Mouse (Mus musculus) heart, embryonic 14.5 days (tissue): Measurements from ENCODE around the gene Heg1. TPM values are rescaled to one million over a fixed set of nuclear protein-coding genes. Genes with fewer than 3 reads are reported as not detected.

Experiments
- ATAC-seq: fragments of 200-750 bp; cut with Nextera tagmentation; 2 replicates; pipeline ENCODE4 v1.8.0; 2017; ENCODE audit warnings: low read depth, moderate TSS enrichment; ENCODE audit not compliant: insufficient number of reproducible peaks, insufficient read depth, low FRiP score
- H3K27ac ChIP-seq, 2 experiments: fragments of 200-500 bp in 1 of 2; fragments of 300-500 bp in 1 of 2; sonication (generic) in 1 of 2; replicated peaks in 1 of 2; 2 replicates each; pipeline ENCODE4 v1.5.1; 2012 to 2014; ENCODE audit warnings: low read depth in 2 of 2, low read length in 2 of 2, control low read depth in 1 of 2, mild to moderate bottlenecking in 1 of 2, mixed read lengths in 1 of 2; ENCODE audit not compliant: control insufficient read depth in 1 of 2, insufficient read depth in 1 of 2
- H3K27me3 ChIP-seq: fragments of 300-500 bp; sonication (generic); 2 replicates; pipeline ENCODE4 v1.6.1; 2014; ENCODE audit warnings: mild to moderate bottlenecking, low read length, control low read depth; ENCODE audit not compliant: control insufficient read depth, insufficient read depth
- H3K36me3 ChIP-seq: fragments of 300-500 bp; sonication (generic); 2 replicates; pipeline ENCODE4 v1.6.1; 2014; ENCODE audit warnings: mild to moderate bottlenecking, control low read depth, low read length, mixed read lengths; ENCODE audit not compliant: control insufficient read depth, insufficient read depth
- H3K4me1 ChIP-seq, 2 experiments: fragments of 200-500 bp in 1 of 2; fragments of 300-500 bp in 1 of 2; sonication (generic) in 1 of 2; 2 replicates each; pipeline ENCODE4 v1.6.1; 2012 to 2014; ENCODE audit warnings: low read length in 2 of 2, control low read depth in 1 of 2, mixed read lengths in 1 of 2; ENCODE audit not compliant: control insufficient read depth in 2 of 2, insufficient read depth in 2 of 2
- H3K4me2 ChIP-seq: fragments of 300-500 bp; sonication (generic); 2 replicates; pipeline ENCODE4 v1.6.1; 2014; ENCODE audit warnings: mild to moderate bottlenecking, low read length
- H3K4me3 ChIP-seq, 2 experiments: fragments of 200-500 bp in 1 of 2; fragments of 300-500 bp in 1 of 2; sonication (generic) in 1 of 2; 2 replicates each; pipeline ENCODE4 v1.5.1; 2012 to 2014; ENCODE audit warnings: low read length in 2 of 2, mild to moderate bottlenecking in 2 of 2, control low read depth in 1 of 2, low read depth in 1 of 2, moderate library complexity in 1 of 2; ENCODE audit not compliant: control insufficient read depth in 1 of 2, insufficient read depth in 1 of 2
- H3K9ac ChIP-seq: fragments of 300-500 bp; sonication (generic); 2 replicates; pipeline ENCODE4 v1.6.1; 2014; ENCODE audit warnings: mild to moderate bottlenecking, low read length
- H3K9me3 ChIP-seq: fragments of 300-500 bp; sonication (generic); 2 replicates; pipeline ENCODE4 v1.6.1; 2016; ENCODE audit warnings: low read length, control low read depth; ENCODE audit not compliant: control insufficient read depth
- WGBS: fragments of 180-500 bp; shearing (Covaris S2); extraction: QIAGEN DNeasy Blood & Tissue Kit; methylation state at CpG from one replicate; pipeline ENCODE4 v1.1.7; 2014; 5-methylcytosine and 5-hydroxymethylcytosine counted together
- polyA plus RNA-seq: library from polyadenylated mRNA; unstranded; fragments of >200 nt; fragmentation: Nextera tagmentation; extraction: Ambion mirVana; gene quantifications from 2 replicates; pipeline ENCODE4 v1.2.1, GENCODE M21; 2014

The Heg1 gene
- polyA plus RNA-seq, 1 experiment from 2014 or later: 40.5 TPM

DNA sequence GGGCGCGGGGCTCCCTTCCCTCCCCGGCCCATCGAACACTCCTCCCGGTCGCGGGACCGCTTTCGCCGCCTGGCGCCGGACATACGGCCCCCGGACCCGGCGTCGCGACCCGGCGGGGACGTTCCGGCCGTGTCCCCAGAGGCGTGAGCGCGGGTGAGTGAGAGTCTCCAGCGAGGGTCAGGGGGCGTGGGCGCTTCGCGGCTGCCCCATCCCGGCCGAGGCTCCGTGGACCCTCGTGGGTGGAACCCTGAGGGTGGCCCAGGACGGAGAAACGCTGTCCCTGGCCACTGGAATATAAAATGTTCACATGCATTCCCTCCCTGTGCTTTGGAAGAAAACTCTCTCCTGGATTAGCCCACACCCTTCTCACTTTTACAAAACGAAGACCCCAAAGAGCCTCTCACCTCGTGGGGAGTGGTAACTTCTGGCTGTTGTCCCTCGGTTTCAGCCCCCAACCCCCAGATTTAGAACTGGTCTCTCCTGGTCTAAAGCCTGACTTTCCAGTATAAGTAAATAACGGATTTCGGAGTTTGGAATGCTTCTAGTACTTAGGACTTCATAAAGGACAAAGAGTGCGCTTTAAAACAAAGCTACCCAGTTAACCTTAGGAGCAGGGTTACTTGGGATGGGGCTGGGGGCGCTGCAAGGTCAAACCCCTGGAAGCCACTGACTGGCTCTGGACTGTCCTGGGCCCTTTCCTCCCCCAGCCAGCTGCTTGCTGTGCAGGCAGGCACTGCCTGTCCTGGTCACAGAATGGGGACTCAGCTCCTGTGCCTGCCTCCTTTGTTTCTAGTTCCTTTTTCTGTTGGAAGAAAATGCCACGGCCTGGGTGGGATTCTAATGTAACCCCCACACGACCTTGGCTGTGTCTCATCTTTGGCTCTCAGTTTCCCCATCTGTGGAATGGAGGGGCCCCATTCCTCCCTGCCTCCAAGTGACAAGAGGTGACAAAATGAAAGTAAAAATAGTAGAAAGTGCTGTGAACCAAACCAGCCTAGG lies 832 bp downstream of the Heg1 start:
- peak overlapping the region; percentile 90 for H3K4me2 ChIP-seq
- H3K9ac ChIP-seq: peak overlapping the region; percentile 100
- H3K4me3 ChIP-seq: peak overlapping the region; percentile 85 to 88
- H3K27ac ChIP-seq: peak overlapping the region; percentile 87 to 89
- peaks cover 14% of the 10 kb centered on the region; the same call in 1 of the 2 replicates for H3K36me3 ChIP-seq
- peaks cover 20 to 49% of the 10 kb centered on the region in 2 experiments for H3K4me1 ChIP-seq
- H3K27me3 ChIP-seq: no peaks in the 10 kb centered on the region
- 1% methylated on average over 46 of the region's 46 CpGs for WGBS
- no peaks in the 10 kb centered on the region for H3K9me3 ChIP-seq
- peak; percentile 29; the same call in 1 of the 2 replicates for ATAC-seq

DNA sequence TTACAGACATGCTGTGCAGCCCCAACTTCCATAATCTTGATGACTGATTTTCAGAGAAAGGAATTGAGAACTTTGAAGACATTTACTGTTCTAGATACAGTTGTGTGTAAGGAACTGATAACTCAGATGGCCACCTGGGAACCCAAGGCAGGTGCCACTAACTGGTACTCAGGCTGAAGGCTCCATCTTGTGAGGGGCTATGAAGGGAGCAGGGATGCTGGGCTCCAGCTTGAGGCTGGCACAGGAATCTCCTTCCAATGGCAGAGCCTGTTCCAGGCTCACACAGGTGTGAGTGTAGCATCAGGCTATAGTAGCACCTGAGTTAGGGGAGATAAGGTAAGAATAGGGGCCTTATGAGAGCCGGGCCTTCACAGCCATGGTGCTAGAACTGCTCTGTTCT lies 1.9 kb downstream of the Heg1 start:
- H3K36me3 ChIP-seq: peaks cover 16% of the 10 kb centered on the region; the same call in 1 of the 2 replicates
- ATAC-seq: no peak
- no peaks in the 10 kb centered on the region for H3K9me3 ChIP-seq
- H3K27ac ChIP-seq: peak overlapping the region in 1 of 2 experiments; percentile 89; a peak in 1 of 4 replicates
- no peaks in the 10 kb centered on the region for H3K27me3 ChIP-seq
- peak overlapping the region; percentile 100 for H3K9ac ChIP-seq
- 50% methylated on average over 1 of the region's 1 CpGs for WGBS
- peak overlapping the region; percentile 90 for H3K4me2 ChIP-seq
- H3K4me1 ChIP-seq: peaks cover 23 to 54% of the 10 kb centered on the region in 2 experiments
- H3K4me3 ChIP-seq: peak overlapping the region; percentile 85 to 88

DNA sequence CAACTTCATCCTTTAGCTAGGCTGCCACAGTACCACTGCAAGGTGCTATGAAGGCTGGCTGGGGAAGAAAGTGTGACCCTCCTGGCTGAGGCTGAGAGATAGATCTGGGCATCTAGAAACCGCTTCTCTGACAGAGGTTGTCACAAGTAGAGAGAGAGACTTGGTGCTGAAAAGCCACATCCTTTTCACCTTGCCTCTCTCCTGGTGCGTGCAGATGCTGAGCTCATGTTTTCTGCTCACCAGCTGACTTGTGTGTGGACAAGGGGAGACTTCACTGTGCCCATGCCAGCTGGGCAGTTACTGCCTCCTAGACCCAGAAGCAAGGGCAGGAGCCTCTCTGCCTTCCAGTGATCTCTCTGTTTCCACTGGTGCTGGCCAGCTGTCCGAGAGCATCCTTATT lies 3.6 kb downstream of the Heg1 start:
- peaks cover 28 to 65% of the 10 kb centered on the region in 2 experiments for H3K4me1 ChIP-seq
- H3K27ac ChIP-seq: peak overlapping the region in 1 of 2 experiments; percentile 15; a peak in 2 of 4 replicates

DNA sequence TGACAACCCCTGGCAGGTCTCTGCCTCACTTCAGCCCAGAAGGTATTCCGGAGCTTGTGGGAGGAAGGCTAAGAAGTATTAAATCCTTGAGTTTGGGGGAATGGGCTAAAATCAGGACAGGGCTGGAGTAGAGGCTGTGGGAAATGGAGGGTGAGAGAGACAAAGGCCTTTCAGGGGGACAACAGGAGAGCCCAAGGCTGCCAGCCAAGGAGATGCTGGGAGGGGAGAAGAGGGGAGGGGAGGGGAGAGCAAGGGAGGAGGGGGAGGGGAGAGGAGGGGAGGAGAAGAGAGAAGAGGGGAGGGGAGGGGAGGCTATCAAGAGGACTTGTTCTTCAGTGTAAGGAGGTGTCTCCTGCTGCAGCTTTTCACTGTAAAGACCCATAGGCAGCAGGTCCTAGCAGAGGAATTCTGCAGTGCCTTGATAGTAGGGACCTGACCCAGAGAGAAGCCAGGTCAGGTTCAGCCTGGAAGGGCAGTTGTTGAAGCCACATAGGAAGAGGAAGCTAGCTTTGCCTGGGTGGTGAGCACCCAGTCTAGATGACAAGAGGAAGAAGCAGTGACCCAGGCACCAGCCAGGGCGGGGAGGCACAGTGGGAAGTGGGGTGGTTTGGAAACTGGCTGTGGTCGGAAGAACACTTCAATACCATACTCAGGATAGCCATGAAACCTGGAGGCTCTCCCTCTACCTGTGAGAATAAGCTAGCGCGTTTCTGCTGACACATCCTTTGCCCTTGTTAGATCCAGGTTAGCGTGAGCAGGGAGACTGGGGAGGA lies 7.0 kb downstream of the Heg1 start:
- Histone ChIP-seq H3K36me3 (peaks cover 41% of the 10 kb centered on the region), H3K4me2 (no peak overlapping the region), H3K4me3 (no peak overlapping the region), H3K9me3 (no peaks in the 10 kb centered on the region), H3K27ac (no peak overlapping the region), H3K27me3 (no peaks in the 10 kb centered on the region), H3K9ac (0 out of 2 replicates have a peak overlapping the region, but pooled peaks have one; percentile 10), H3K4me1 (peaks cover 32 to 70% of the 10 kb centered on the region in 2 experiments)
- 75% methylated on average over 6 of the region's 6 CpGs for WGBS
- ATAC-seq: no peak

More for the DNA sequence above, 3.6 kb downstream of the Heg1 start:
- Histone ChIP-seq H3K27me3 (no peaks in the 10 kb centered on the region), H3K9ac (peak overlapping the region; percentile 100; the same call in 1 of the 2 replicates), H3K4me3 (peak overlapping the region in 1 of 2 experiments; percentile 88; a peak in 2 of 4 replicates), H3K4me2 (peak overlapping the region; percentile 90), H3K9me3 (no peaks in the 10 kb centered on the region), H3K36me3 (peaks cover 27% of the 10 kb centered on the region; the same call in 1 of the 2 replicates)
- ATAC-seq: no peak
- 57% methylated on average over 3 of the region's 3 CpGs for WGBS

DNA sequence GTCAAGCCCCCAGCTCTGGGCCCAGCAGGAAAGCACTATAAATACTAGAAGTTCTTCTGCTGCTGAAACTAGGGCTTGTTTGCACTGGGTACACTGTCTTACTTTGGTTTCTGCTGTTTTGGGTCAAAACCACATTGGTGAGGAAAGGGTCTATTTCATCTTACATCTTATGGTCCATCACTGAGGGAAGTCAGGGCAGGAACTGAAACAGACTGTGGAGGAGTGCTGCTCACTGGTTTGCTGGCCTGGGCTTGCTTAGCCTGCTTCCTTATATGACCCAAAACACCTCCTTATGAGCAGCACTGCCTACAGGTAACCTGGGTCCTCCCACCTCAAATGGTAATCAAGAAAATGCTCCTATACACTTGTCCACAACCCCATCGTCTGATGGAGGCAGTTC lies 9.4 kb downstream of the Heg1 start:
- Histone ChIP-seq H3K9ac (no peak overlapping the region), H3K27me3 (no peaks in the 10 kb centered on the region), H3K4me2 (no peak overlapping the region), H3K9me3 (no peaks in the 10 kb centered on the region), H3K36me3 (peaks cover 33% of the 10 kb centered on the region), H3K27ac (no peak overlapping the region), H3K4me1 (peaks cover 30 to 67% of the 10 kb centered on the region in 2 experiments), H3K4me3 (no peak overlapping the region)
- ATAC-seq: no peak
- 90% methylated on average over 1 of the region's 1 CpGs for WGBS

DNA sequence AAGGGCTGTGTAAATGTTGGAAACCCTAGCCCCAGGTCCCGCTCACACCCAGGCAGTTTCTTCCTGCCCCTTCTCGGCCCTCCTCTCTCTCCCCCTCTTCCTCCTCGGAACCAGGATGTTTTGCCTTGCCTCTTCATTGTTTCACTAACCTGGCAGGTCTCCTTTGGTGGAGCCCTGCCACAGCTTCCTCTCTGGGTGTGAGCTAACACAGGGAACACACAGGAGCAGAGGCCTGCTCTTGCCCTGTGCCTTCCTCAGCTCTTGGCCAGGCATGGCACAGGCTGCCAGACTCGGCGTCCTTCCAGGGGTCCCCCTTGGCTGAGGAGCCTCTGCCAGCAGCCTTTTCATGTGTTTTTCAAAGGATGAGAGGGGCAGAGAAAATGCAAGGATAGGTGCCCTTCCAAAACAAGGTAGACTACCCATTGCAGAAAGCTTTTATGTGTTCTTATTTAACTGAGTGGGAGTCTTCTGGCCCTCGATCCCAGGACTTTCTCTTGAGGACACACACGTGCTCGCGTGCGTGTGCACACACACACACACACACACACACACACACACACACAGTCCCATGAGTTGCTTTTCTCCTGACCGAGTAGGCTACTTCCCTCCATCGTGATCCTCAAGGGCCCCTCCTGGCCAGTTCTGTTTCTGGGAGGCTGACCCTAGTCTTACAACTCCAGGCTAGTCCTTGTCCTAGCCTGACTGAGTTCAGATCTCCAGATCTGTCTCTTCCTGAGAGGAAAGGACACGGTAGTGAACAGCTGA lies 12.8 kb downstream of the Heg1 start:
- ATAC-seq: peak; percentile 72
- Histone ChIP-seq H3K27me3 (no peaks in the 10 kb centered on the region), H3K27ac (peak overlapping the region; percentile 40 to 76), H3K4me2 (peak overlapping the region; percentile 11; the same call in 1 of the 2 replicates), H3K4me1 (peaks cover 17 to 44% of the 10 kb centered on the region in 2 experiments), H3K36me3 (peaks cover 21% of the 10 kb centered on the region), H3K9me3 (no peaks in the 10 kb centered on the region), H3K4me3 (no peak overlapping the region), H3K9ac (peak overlapping the region; percentile 44; the same call in 1 of the 2 replicates)
- 62% methylated on average over 13 of the region's 13 CpGs for WGBS
